Mouse (Mus musculus): ENCODE data around the gene Iltifb. TPM values are rescaled to one million over a fixed set of nuclear protein-coding genes. Genes with fewer than 3 reads are reported as not detected.
"Not testable (repeated sequence)": the region's sequence is repeated elsewhere in the genome, so short reads cannot be mapped to it uniquely, and the experiment has no call there.

Gene Iltifb
- not detected in 2 replicates for polyA plus RNA-seq (2016; fragmentation: Nextera tagmentation; extraction: Ambion mirVana)

DNA sequence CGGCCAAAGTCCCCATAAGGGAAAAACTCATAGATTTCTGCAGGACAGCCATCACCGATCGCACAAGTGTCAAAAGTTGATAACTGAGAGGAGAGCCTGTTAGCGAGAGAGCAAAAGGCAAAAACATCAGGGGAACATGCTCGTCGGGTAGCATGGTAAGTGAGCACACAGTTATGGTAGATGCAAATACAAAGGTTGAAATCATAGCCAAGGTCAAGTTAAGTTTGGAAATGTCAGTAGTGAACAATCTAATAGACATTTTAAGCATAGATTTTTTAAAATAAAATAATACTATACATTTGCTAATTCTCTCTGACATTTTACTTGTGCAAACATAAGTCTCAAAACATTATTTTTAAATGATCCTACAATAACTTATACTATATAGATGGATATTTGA is at the start of gene Iltifb:
Iltifb (minus strand) TSS at position 101 of the 400 bp plus-strand sequence.
- WGBS = 96% methylated on average over 6 of the region's 6 CpGs
- no peak for DNase-seq (ENCODE audit: low spot score)
- no peaks in the 10 kb centered on the region for H3K27me3 ChIP-seq (ENCODE audit: insufficient read depth, poor library complexity, severe bottlenecking)
- H3K27ac ChIP-seq = no peak within 1 kb of the TSS
- H3K9me3 ChIP-seq = no peaks in the 10 kb centered on the region
- no peaks in the 10 kb centered on the region for H3K4me1 ChIP-seq (replicated peaks)
- no peak within 1 kb of the TSS for H3K4me3 ChIP-seq
- H3K36me3 ChIP-seq = no peaks in the 10 kb centered on the region

DNA sequence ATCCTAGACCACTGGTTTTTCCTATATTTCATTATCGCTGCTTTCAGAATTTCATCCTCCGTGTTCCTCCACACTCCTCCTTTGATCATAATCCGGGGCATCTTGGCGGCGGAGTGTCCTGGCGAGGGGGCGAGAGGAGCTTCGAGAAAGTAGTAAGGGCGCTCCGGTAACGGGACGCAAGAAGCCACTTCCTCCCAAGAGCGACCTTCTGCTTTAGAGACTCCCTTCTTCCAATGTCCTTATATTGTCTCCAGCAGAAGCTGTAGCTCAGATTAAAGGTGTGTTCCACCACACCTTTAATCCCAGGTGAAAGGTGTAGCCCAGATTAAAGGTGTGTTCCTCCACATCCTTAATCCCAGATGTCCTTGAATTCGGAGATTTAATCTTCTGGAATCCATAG is 48.3 kb upstream of the Iltifb start, which contains the start of gene Gm9046:
Gm9046 (minus strand) TSS at position 101 of the 400 bp plus-strand sequence.
- H3K4me1 ChIP-seq (replicated peaks); H3K4me3 ChIP-seq; H3K27me3 ChIP-seq (ENCODE audit: insufficient read depth, poor library complexity, severe bottlenecking); H3K36me3 ChIP-seq; H3K9me3 ChIP-seq; H3K27ac ChIP-seq; DNase-seq (ENCODE audit: low spot score): not testable (repeated sequence)
- no CpG with 5 or more reads among the region's 14 CpGs for WGBS

DNA sequence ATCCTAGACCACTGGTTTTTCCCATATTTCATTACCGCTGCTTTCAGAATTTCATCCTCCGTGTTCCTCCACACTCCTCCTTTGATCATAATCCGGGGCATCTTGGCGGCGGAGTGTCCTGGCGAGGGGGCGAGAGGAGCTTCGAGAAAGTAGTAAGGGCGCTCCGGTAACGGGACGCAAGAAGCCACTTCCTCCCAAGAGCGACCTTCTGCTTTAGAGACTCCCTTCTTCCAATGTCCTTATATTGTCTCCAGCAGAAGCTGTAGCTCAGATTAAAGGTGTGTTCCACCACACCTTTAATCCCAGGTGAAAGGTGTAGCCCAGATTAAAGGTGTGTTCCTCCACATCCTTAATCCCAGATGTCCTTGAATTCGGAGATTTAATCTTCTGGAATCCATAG is 42.9 kb upstream of the Iltifb start, which contains the start of gene Gm9045:
Gm9045 (minus strand) TSS at position 101 of the 400 bp plus-strand sequence.
- not testable (repeated sequence) for H3K27me3 ChIP-seq (ENCODE audit: insufficient read depth, poor library complexity, severe bottlenecking); H3K27ac ChIP-seq; H3K4me1 ChIP-seq (replicated peaks); H3K9me3 ChIP-seq; DNase-seq (ENCODE audit: low spot score); H3K36me3 ChIP-seq; H3K4me3 ChIP-seq
- WGBS = no CpG with 5 or more reads among the region's 14 CpGs

DNA sequence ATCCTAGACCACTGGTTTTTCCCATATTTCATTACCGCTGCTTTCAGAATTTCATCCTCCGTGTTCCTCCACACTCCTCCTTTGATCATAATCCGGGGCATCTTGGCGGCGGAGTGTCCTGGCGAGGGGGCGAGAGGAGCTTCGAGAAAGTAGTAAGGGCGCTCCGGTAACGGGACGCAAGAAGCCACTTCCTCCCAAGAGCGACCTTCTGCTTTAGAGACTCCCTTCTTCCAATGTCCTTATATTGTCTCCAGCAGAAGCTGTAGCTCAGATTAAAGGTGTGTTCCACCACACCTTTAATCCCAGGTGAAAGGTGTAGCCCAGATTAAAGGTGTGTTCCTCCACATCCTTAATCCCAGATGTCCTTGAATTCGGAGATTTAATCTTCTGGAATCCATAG is 37.5 kb upstream of the Iltifb start, which contains the start of gene Gm9044:
Gm9044 (minus strand) TSS at position 101 of the 400 bp plus-strand sequence.
- H3K27me3 ChIP-seq (ENCODE audit: insufficient read depth, poor library complexity, severe bottlenecking); H3K9me3 ChIP-seq; H3K4me1 ChIP-seq (replicated peaks); H3K4me3 ChIP-seq; H3K27ac ChIP-seq; DNase-seq (ENCODE audit: low spot score); H3K36me3 ChIP-seq: not testable (repeated sequence)
- no CpG with 5 or more reads among the region's 14 CpGs for WGBS

DNA sequence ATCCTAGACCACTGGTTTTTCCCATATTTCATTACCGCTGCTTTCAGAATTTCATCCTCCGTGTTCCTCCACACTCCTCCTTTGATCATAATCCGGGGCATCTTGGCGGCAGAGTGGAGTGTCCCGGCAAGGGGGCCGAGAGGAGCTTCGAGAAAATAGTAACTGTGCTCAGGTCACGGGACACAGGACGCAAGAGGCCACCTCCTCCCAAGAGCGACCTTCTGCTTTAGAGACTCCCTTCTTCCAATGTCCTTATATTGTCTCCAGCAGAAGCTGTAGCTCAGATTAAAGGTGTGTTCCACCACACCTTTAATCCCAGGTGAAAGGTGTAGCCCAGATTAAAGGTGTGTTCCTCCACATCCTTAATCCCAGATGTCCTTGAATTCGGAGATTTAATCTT is 32.0 kb upstream of the Iltifb start, which contains the start of gene Gm9040:
Gm9040 (minus strand) TSS at position 101 of the 400 bp plus-strand sequence.
- not testable (repeated sequence) for H3K27ac ChIP-seq; H3K4me3 ChIP-seq; H3K27me3 ChIP-seq (ENCODE audit: insufficient read depth, poor library complexity, severe bottlenecking); H3K36me3 ChIP-seq; H3K4me1 ChIP-seq (replicated peaks); DNase-seq (ENCODE audit: low spot score); H3K9me3 ChIP-seq
- no CpG with 5 or more reads among the region's 11 CpGs for WGBS

DNA sequence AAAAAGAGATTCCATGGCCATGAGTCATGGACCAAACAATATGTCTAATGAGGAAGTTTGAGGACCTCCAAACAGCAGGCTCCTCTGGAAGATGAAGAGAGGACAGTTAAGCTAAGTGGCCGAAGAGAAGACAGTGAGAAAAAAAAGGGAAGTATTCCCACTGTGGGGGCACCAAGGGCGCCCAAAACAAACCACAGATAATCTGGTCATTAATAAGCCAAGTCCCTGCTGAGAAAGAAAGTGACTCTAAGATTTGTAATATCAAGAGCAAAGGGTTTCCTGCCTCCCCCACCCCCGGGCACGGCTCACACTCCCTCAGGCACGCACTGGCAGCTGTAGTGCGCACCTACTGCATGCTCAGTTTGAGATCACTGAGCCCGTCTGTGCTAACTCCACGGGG is 24.2 kb upstream of the Iltifb start:
- no peak overlapping the region for H3K27ac ChIP-seq
- H3K4me1 ChIP-seq (replicated peaks) = no peaks in the 10 kb centered on the region
- H3K4me3 ChIP-seq = no peak overlapping the region
- no peaks in the 10 kb centered on the region for H3K27me3 ChIP-seq (ENCODE audit: insufficient read depth, poor library complexity, severe bottlenecking)
- 90% methylated on average over 8 of the region's 8 CpGs for WGBS
- no peak for DNase-seq (ENCODE audit: low spot score)
- H3K36me3 ChIP-seq = no peaks in the 10 kb centered on the region
- H3K9me3 ChIP-seq = no peaks in the 10 kb centered on the region

DNA sequence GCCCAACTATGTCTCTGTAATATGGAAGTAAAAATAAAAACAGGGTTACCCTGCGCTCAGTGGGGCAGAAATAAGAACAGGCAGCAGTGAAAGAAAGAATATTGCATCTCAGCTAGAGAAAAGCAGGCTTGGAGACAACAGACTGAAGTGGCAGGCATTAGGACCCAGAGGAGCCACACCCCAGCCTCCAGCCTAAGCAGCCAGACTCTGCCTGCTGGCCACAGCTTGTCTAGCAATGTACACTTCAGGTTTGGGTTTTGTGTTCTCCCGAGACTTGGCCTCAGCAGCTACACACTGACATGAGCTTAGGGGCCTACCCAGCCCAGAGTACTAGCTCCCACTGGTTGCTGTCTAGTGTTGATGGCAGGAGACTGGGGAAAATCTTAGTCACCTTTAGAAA is 7.3 kb upstream of the Iltifb start:
- H3K27ac ChIP-seq; H3K4me1 ChIP-seq (replicated peaks); H3K27me3 ChIP-seq (ENCODE audit: insufficient read depth, poor library complexity, severe bottlenecking); H3K36me3 ChIP-seq; H3K9me3 ChIP-seq; DNase-seq (ENCODE audit: low spot score); H3K4me3 ChIP-seq: not testable (repeated sequence)
- 42% methylated on average over 2 of the region's 2 CpGs for WGBS

DNA sequence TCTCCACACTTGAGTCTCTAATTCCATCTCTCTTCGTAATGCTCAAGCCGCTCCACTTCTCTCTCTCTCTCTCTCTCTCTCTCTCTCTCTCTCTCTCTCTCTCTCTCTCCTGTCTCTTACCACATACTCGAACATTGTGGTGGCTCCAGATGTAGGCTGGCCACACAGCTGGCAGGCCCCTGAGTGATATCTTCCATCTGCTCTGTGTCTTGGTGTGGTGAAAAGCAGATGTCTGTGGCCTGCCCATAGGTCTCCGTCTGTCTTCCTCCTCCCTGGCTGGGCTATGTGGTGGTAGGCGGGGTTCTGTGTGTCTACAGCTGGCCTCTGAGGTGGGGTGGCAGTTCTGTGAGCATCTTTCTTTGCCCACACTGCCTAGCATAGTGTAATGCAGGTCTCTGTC is 11.8 kb downstream of the Iltifb start:
- H3K27ac ChIP-seq; H3K27me3 ChIP-seq (ENCODE audit: insufficient read depth, poor library complexity, severe bottlenecking); H3K9me3 ChIP-seq; H3K4me1 ChIP-seq (replicated peaks); H3K4me3 ChIP-seq; H3K36me3 ChIP-seq; DNase-seq (ENCODE audit: low spot score): not testable (repeated sequence)
- 88% methylated on average over 3 of the region's 5 CpGs for WGBS

DNA sequence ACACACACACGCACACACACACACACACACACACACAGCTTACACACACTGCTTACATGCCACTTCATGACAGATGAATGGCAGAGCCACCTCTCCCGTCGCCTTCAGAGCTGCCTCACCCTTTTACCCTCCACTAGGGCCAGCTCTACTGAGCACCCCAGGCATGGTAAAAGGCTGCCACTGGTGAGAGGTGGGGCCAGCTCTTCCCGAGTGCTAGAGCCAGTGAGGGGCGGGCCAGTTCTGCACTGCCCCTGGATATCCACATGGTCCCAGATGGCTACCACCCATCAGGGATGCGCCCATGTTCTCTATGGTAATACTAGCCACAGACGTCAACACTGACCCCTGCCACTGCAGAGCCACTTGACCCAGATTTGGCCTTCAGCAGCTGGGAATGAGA is 12.3 kb downstream of the Iltifb start:
- H3K27ac ChIP-seq; H3K36me3 ChIP-seq; DNase-seq (ENCODE audit: low spot score); H3K4me3 ChIP-seq; H3K27me3 ChIP-seq (ENCODE audit: insufficient read depth, poor library complexity, severe bottlenecking); H3K9me3 ChIP-seq; H3K4me1 ChIP-seq (replicated peaks): not testable (repeated sequence)
- WGBS = 87% methylated on average over 7 of the region's 7 CpGs

DNA sequence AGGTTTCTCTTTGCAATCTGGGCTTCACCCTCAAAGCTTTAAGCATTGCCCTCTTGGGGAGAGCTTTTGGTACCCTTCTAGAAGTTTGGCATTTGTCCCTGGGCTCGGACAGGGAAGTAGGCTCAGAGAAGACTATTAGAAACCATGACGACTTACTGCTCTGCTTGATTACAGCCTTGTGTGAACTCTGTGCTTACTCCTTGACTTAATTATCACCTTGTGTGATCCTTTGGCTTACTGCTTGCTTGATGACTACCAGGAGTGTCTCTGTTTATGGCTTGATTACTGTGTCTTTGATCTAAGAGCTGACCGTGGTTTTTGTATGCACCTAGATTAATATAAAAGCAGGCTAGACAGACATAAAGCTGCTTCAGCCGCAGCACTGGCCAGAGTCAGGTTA is 16.8 kb downstream of the Iltifb start:
- not testable (repeated sequence) for H3K36me3 ChIP-seq; H3K4me1 ChIP-seq (replicated peaks); H3K9me3 ChIP-seq; H3K27me3 ChIP-seq (ENCODE audit: insufficient read depth, poor library complexity, severe bottlenecking); DNase-seq (ENCODE audit: low spot score); H3K27ac ChIP-seq; H3K4me3 ChIP-seq
- no CpG with 5 or more reads among the region's 4 CpGs for WGBS

DNA sequence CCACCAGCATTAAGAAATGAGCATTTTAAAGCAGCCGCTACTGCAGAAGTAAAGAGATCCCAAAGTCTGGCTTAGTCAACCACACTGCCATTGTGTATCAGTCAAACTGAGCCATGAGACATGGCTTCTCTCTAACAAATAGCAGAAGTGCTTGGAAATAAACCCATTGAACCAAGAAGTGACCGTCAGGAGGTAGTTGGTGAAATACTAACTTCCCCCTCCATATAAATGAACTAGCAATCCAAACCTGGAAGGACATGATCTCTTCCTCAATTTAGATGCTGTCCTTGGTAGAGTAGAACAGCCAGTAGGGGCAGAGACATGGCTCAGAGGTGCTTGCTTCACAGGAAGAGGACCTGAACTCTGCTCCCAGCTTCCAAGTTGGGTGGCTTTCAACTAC is 23.4 kb downstream of the Iltifb start:
- not testable (repeated sequence) for H3K4me1 ChIP-seq (replicated peaks); DNase-seq (ENCODE audit: low spot score); H3K9me3 ChIP-seq; H3K4me3 ChIP-seq; H3K27me3 ChIP-seq (ENCODE audit: insufficient read depth, poor library complexity, severe bottlenecking); H3K27ac ChIP-seq; H3K36me3 ChIP-seq
- 90% methylated on average over 1 of the region's 2 CpGs for WGBS

DNA sequence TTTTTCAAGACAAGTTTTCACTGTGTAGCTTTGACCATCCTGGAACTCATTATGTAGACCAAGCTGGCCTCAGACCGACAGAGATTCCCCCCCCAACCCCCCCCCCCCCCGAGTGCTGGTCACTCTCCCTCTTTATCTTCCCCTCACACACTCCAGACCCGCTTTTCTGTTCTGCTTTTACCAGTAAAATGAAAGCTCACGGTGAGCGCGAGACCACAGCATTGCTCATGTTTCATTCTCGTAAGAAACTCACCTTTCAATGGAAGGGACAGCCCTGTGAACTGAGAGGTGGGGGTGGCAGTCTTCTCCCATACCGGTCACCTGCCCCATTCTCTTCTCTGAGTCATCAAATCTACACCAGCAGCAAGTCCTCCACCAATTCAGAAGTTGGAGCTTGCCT is 26.0 kb downstream of the Iltifb start:
- H3K4me3 ChIP-seq; H3K27ac ChIP-seq; H3K36me3 ChIP-seq; H3K4me1 ChIP-seq (replicated peaks); DNase-seq (ENCODE audit: low spot score); H3K27me3 ChIP-seq (ENCODE audit: insufficient read depth, poor library complexity, severe bottlenecking); H3K9me3 ChIP-seq: not testable (repeated sequence)
- 70% methylated on average over 2 of the region's 8 CpGs for WGBS

DNA sequence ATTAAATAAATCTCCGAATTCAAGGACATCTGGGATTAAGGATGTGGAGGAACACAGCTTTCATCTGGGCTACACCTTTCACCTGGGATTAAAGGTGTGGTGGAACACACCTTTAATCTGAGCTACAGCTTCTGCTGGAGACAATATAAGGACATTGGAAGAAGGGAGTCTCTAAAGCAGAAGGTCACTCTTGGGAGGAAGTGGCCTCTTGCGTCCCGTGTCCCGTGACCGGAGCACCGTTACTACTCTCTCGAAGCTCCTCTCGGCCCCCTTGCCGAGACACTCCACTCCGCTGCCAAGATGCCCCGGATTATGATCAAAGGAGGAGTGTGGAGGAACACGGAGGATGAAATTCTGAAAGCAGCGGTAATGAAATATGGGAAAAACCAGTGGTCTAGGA is 36.5 kb downstream of the Iltifb start, which contains the start of gene Gm32802:
Gm32802 (plus strand) TSS at position 301 of the 400 bp plus-strand sequence.
- WGBS = no CpG with 5 or more reads among the region's 13 CpGs
- not testable (repeated sequence) for H3K9me3 ChIP-seq; H3K36me3 ChIP-seq; H3K27me3 ChIP-seq (ENCODE audit: insufficient read depth, poor library complexity, severe bottlenecking); H3K4me1 ChIP-seq (replicated peaks); H3K27ac ChIP-seq; H3K4me3 ChIP-seq; DNase-seq (ENCODE audit: low spot score)

DNA sequence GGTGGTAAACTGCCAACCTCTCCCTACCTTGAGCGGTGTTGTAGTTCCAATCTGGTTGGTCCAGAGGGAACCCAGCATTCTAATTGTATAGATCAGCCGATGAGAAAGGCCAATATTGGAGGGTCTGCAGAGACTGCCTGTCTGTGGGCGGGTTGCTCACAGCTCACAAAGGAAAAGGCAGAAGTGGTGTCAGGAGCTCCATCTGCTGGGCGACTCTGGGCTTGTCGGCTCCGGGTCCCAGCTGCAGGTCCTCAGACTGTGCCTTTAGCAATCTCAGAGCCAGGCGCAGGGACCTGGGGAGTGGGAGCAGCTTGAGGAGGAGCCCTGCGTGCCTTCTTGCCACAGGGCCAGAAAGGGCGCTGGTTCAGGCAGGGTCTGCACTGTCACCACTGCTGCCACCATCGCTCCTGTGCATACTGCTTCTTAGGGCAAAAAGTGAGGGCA is 44.0 kb downstream of the Iltifb start:
- no peaks in the 10 kb centered on the region for H3K36me3 ChIP-seq
- 49% methylated on average over 10 of the region's 10 CpGs for WGBS
- H3K9me3 ChIP-seq = no peaks in the 10 kb centered on the region
- peak overlapping the region; percentile 56; the same call in 1 of the 2 replicates for H3K27ac ChIP-seq
- no peaks in the 10 kb centered on the region for H3K27me3 ChIP-seq (ENCODE audit: insufficient read depth, poor library complexity, severe bottlenecking)
- no peak overlapping the region for H3K4me3 ChIP-seq
- 0 out of 2 replicates have a peak, but pooled peaks cover 3% of the 10 kb centered on the region for H3K4me1 ChIP-seq (replicated peaks)
- DNase-seq (ENCODE audit: low spot score) = peak; percentile 75
